Comparison of ENCODE assay signal across 8 mouse cellular contexts in genomic region chr16:52032376-52033330, GRCm38 (mm10). TPM values are rescaled to one million over a fixed set of nuclear protein-coding genes. Genes with fewer than 3 reads are reported as not detected.
A peak's percentile ranks its signal among the peaks of the same experiment; 100 is the strongest.
DNase-seq lines count a peak whose midpoint lies in the region; ATAC-seq and TF ChIP-seq lines count a peak whose summit lies in the region.

No protein-coding gene starts in this region.

- ATAC-seq in heart, embryonic 13.5 days (ENCODE audit: extremely low read depth, insufficient number of reproducible peaks, low FRiP score, low TSS enrichment): no peak
- no peak for ATAC-seq in G1E (ENCODE audit: extremely low read depth, insufficient number of reproducible peaks, low FRiP score, poor library complexity, severe bottlenecking)
- no peak for ATAC-seq in forebrain, embryonic 13.5 days
- no peak for ATAC-seq in liver, embryonic 13.5 days (ENCODE audit: low read depth)
- ATAC-seq in stomach, postnatal 0 days (ENCODE audit: low FRiP score, low TSS enrichment): no peak

- H3K4me1 ChIP-seq in heart, embryonic 13.5 days: peaks cover 43% of the 10 kb centered on the region
- peaks cover 4% of the 10 kb centered on the region; the same call in 1 of the 2 replicates for H3K4me1 ChIP-seq in G1E (ENCODE audit: insufficient read depth, low read depth, low read length)
- peaks cover 50% of the 10 kb centered on the region for H3K4me1 ChIP-seq in forebrain, embryonic 13.5 days
- peaks cover 16% of the 10 kb centered on the region for H3K4me1 ChIP-seq in liver, embryonic 13.5 days (replicated peaks)
- H3K4me1 ChIP-seq in stomach, postnatal 0 days (replicated peaks; ENCODE audit: control insufficient read depth, insufficient read depth): no peaks in the 10 kb centered on the region

- H3K27me3 ChIP-seq in heart, embryonic 13.5 days (replicated peaks): no peaks in the 10 kb centered on the region
- peaks cover 3% of the 10 kb centered on the region; the same call in 1 of the 2 replicates for H3K27me3 ChIP-seq in G1E (ENCODE audit: insufficient read depth, low read length)
- H3K27me3 ChIP-seq in forebrain, embryonic 13.5 days: no peaks in the 10 kb centered on the region
- H3K27me3 ChIP-seq in liver, embryonic 13.5 days: no peaks in the 10 kb centered on the region
- H3K27me3 ChIP-seq in stomach, postnatal 0 days (ENCODE audit: control insufficient read depth, insufficient read depth, low read length): no peaks in the 10 kb centered on the region

- H3K9ac ChIP-seq in heart, embryonic 13.5 days: peak overlapping the region; percentile 94
- peak overlapping the region; percentile 95 for H3K9ac ChIP-seq in forebrain, embryonic 13.5 days
- H3K9ac ChIP-seq in liver, embryonic 13.5 days: peak overlapping the region; percentile 89
- peak overlapping the region; percentile 89 for H3K9ac ChIP-seq in stomach, postnatal 0 days (ENCODE audit: low read length)

- peak overlapping the region; percentile 85 for H3K4me3 ChIP-seq in heart, embryonic 13.5 days
- H3K4me3 ChIP-seq in G1E (ENCODE audit: low read depth, low read length): peak overlapping the region; percentile 92
- H3K4me3 ChIP-seq in forebrain, embryonic 13.5 days: peak overlapping the region; percentile 90
- peak overlapping the region; percentile 90 for H3K4me3 ChIP-seq in liver, embryonic 13.5 days (replicated peaks)
- H3K4me3 ChIP-seq in stomach, postnatal 0 days (ENCODE audit: low read depth, low read length): peak overlapping the region; percentile 88

- DNase-seq in heart, postnatal 25 days (ENCODE audit: low spot score): no peak
- no peak for DNase-seq in G1E (ENCODE audit: low spot score)
- no peak for DNase-seq in liver, embryonic 13.5 days
- DNase-seq in stomach, postnatal 0 days (ENCODE audit: low spot score): no peak
- no peak for DNase-seq in left cerebral cortex, adult 11 months (ENCODE audit: low spot score)
- no peak for DNase-seq in adrenal gland, postnatal 4 days (ENCODE audit: low spot score in 2 of 2)

- H3K9me3 ChIP-seq in heart, embryonic 13.5 days: no peaks in the 10 kb centered on the region
- no peaks in the 10 kb centered on the region for H3K9me3 ChIP-seq in G1E (replicated peaks)
- no peaks in the 10 kb centered on the region for H3K9me3 ChIP-seq in forebrain, embryonic 13.5 days (replicated peaks)
- no peaks in the 10 kb centered on the region for H3K9me3 ChIP-seq in liver, embryonic 13.5 days (replicated peaks)
- H3K9me3 ChIP-seq in stomach, postnatal 0 days (ENCODE audit: control insufficient read depth, low read length): no peaks in the 10 kb centered on the region

- peak overlapping the region; percentile 95 for H3K27ac ChIP-seq in heart, embryonic 13.5 days (replicated peaks)
- peak overlapping the region; percentile 96 for H3K27ac ChIP-seq in forebrain, embryonic 13.5 days
- H3K27ac ChIP-seq in liver, embryonic 13.5 days: 0 out of 2 replicates have a peak overlapping the region, but pooled peaks have one; percentile 75
- peak overlapping the region; percentile 96 for H3K27ac ChIP-seq in stomach, postnatal 0 days (replicated peaks)

- intact Hi-C loops in heart, postnatal 25 days (cut with DNase I): loop anchor here (5.0 kb wide), 3 partner anchors 40 to 150 kb away; no protein-coding TSS in a partner anchor

- 21% methylated on average over 29 of the region's 29 CpGs for WGBS in heart, embryonic 13.5 days
- WGBS in forebrain, embryonic 13.5 days: 9% methylated on average over 29 of the region's 29 CpGs
- WGBS in liver, embryonic 13.5 days (ENCODE audit: insufficient replicate concordance): 24% methylated on average over 29 of the region's 29 CpGs
- WGBS in stomach, postnatal 0 days: 15% methylated on average over 29 of the region's 29 CpGs

- H3K36me3 ChIP-seq in heart, embryonic 13.5 days: peaks cover 28% of the 10 kb centered on the region
- peaks cover 24% of the 10 kb centered on the region for H3K36me3 ChIP-seq in G1E (replicated peaks)
- peaks cover 27% of the 10 kb centered on the region for H3K36me3 ChIP-seq in forebrain, embryonic 13.5 days (ENCODE audit: poor library complexity, severe bottlenecking)
- peaks cover 9% of the 10 kb centered on the region; the same call in 1 of the 2 replicates for H3K36me3 ChIP-seq in liver, embryonic 13.5 days
- peaks cover 4% of the 10 kb centered on the region; the same call in 1 of the 2 replicates for H3K36me3 ChIP-seq in stomach, postnatal 0 days (ENCODE audit: control insufficient read depth, insufficient read depth, low read length)

- no peak for TF ChIP-seq CTCF in G1E (IDR thresholded peaks at IDR 0.05; ENCODE audit: low read depth, low read length)
- TF ChIP-seq CTCF in stomach, postnatal 0 days (IDR thresholded peaks at IDR 0.05; ENCODE audit: low read depth): no peak

- peak overlapping the region; percentile 75 for H3K4me2 ChIP-seq in heart, embryonic 13.5 days
- peak overlapping the region; percentile 64 for H3K4me2 ChIP-seq in forebrain, embryonic 13.5 days
- peak overlapping the region; percentile 97 for H3K4me2 ChIP-seq in liver, embryonic 13.5 days
- H3K4me2 ChIP-seq in stomach, postnatal 0 days (replicated peaks; ENCODE audit: low read depth): peak overlapping the region; percentile 64

- TF ChIP-seq EP300 in stomach, postnatal 0 days (optimal IDR thresholded peaks at IDR 0.05): no peak

RNA-seq across cellular contexts. Expression of gene Cblb, which starts 1.6 kb away (rescaled TPM):
- 8.4 and 9.2 TPM in 2 replicates for polyA plus RNA-seq in heart, embryonic 13.5 days (2015; fragmentation: Nextera tagmentation; extraction: Ambion mirVana)
- total RNA-seq in heart, postnatal 25 days (2021): 10 to 100 TPM; 14.2 to 16.1 TPM
- total RNA-seq in G1E (2014; fragmentation: Nextera tagmentation) (31.9 and 36.9 TPM in 2 replicates), G1E (2017) (7.0 and 9.1 TPM in 2 replicates)
- 3.1 and 5.4 TPM in 2 replicates for polyA plus RNA-seq in G1E (2012)
- polyA plus RNA-seq in forebrain, embryonic 13.5 days (2015; fragmentation: Nextera tagmentation; extraction: Ambion mirVana): 16.4 and 18.1 TPM in 2 replicates
- 1.2 and 2.1 TPM in 2 replicates for polyA plus RNA-seq in liver, embryonic 13.5 days (2015; fragmentation: Nextera tagmentation; extraction: Ambion mirVana)
- 4.0 and 4.3 TPM in 2 replicates for polyA plus RNA-seq in stomach, postnatal 0 days (2015; fragmentation: Nextera tagmentation; extraction: Ambion mirVana)
- 10 to 100 TPM; 24.4 to 27.1 TPM for total RNA-seq in adrenal gland, postnatal 4 days (2021)
